Mouse (Mus musculus): Measurements from ENCODE around the gene Smim5.

The Smim5 gene

DNA sequence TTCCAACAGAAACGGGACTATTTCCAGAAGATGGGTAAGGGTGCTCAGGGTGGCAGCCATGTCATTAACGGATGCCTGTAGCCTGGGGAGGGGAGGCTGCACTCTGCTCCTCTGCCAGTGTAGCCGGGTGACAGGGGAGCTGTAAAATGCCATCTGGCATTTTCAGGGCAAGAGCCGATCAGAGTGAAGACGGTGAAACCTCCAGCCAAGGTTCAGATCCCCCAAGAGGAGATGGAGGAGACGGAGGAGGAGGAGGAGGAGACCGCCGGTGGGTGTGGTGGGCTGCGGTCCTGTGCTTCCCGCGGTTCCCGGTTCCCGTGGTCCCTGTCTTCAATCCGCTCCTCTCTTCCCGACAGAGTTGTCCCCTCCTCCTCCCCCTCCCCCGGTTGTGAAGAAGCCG is 16.5 kb upstream of the Smim5 start:
- Histone ChIP-seq H3K27me3 (ENCODE audit: control insufficient read depth, insufficient read depth, low read length, poor library complexity, severe bottlenecking) (no peaks in the 10 kb centered on the region), H3K36me3 (ENCODE audit: control insufficient read depth, insufficient read depth, low read length, poor library complexity, severe bottlenecking) (no peaks in the 10 kb centered on the region)
- no peak for DNase-seq (ENCODE audit: low read depth, low spot score)

DNA sequence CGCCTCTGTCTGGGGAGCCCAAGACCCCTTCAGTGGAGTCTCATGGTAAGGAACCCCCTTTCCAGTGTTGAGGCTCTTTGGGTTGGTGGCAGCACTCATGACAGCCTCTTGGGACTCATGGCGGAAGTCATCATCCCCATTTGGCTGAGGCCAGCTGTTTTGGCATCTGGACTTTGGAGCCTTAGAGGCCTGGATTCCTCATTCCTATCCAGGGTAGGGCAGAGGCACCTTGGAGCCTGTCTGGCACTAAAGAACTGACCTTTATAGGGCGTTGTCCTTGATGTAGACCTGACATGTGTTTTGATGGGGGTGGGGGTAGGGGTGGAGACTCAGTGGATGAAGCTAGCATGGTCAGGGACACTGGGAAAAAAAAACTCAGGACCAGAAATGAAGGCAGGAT is 15.4 kb upstream of the Smim5 start:
- no peak for DNase-seq (ENCODE audit: low read depth, low spot score)
- Histone ChIP-seq H3K27me3 (ENCODE audit: control insufficient read depth, insufficient read depth, low read length, poor library complexity, severe bottlenecking) (no peaks in the 10 kb centered on the region), H3K36me3 (ENCODE audit: control insufficient read depth, insufficient read depth, low read length, poor library complexity, severe bottlenecking) (no peaks in the 10 kb centered on the region)

DNA sequence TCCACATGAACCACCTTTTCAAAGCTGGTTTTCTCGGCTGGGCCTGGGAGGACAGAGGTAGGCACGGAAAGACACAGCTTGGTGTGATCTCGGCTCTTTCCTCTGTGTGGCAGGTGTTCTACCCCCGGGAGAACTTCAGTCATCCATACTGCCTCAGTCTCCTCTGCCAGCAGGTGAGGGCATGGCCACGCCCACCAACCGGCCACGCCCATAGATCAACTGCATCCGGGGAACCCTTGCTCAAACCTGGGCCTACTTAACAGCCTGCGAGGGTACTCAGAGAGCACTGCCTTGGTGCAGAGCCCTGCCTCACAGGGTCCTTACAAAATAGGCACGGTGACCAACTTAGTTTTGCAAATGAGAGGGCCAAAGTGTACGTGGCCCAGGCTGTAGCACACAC is 14.5 kb upstream of the Smim5 start:
- DNase-seq (ENCODE audit: low read depth, low spot score): no peak
- H3K27me3 ChIP-seq (ENCODE audit: control insufficient read depth, insufficient read depth, low read length, poor library complexity, severe bottlenecking): no peaks in the 10 kb centered on the region
- no peaks in the 10 kb centered on the region for H3K36me3 ChIP-seq (ENCODE audit: control insufficient read depth, insufficient read depth, low read length, poor library complexity, severe bottlenecking)

DNA sequence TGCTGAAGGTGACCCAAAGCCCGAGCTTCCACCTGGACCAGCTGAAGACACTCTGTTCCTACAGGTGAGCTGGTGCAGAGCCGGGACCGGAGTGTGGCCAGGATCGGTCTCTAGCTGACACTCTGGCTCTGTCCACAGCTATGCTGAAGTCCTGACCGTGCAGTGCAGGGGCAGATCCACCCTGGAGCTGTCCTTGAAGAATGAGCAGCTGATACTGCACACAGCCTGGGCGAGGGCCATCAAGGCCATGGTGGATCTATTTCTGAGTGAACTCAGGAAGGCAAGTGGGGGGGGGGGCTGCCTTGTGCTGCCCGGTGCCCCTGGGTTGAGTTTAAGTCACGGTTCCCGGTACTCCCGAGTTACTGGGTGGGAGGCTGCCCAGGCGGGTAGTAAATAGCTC is 13.3 kb upstream of the Smim5 start:
- H3K27me3 ChIP-seq (ENCODE audit: control insufficient read depth, insufficient read depth, low read length, poor library complexity, severe bottlenecking): no peaks in the 10 kb centered on the region

DNA sequence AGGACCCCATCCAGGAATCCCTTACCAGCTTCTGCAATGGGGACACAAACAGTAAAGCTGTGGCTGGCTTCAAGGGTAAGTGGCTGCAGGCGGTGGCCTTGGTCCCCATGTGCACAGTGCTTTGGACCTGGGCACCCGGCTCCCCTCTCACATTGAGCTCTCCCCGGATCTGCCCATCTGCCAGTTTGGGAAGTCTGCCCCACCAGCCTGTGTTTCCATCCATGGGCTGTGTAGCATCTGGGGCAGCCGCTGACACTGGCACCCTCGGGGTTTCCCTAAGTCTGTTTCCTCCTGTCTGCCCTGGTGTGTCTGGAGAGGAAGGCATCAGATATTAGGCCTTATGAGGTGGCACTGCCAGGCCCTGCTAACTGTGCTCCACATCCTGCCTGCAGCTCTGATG is 11.7 kb upstream of the Smim5 start:
- Histone ChIP-seq H3K36me3 (ENCODE audit: control insufficient read depth, insufficient read depth, low read length, poor library complexity, severe bottlenecking) (no peaks in the 10 kb centered on the region; the same call in 1 of the 2 replicates), H3K27me3 (ENCODE audit: control insufficient read depth, insufficient read depth, low read length, poor library complexity, severe bottlenecking) (no peaks in the 10 kb centered on the region)
- DNase-seq (ENCODE audit: low read depth, low spot score): no peak

More for the DNA sequence above, 13.3 kb upstream of the Smim5 start:
- H3K36me3 ChIP-seq (ENCODE audit: control insufficient read depth, insufficient read depth, low read length, poor library complexity, severe bottlenecking): no peaks in the 10 kb centered on the region
- no peak for DNase-seq (ENCODE audit: low read depth, low spot score)

DNA sequence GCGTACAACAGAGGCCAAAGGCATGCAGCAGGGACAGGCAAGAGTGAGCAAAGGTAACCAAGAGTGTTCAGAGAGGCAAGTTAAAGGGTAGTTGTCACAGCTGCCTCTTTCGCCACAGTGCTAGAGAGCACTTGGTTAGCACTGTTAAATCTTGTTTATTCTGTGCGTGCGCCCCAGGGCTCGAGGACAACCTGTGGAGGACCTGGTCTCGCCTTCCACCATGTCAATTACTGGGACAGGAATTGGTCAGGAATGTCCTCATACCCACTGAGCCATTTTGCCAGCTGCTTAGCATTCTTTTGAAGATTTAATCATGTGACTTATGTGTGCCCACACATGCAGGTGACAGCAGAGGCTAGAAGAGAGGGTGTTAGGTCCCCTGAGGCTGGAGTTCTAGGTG is 10.6 kb upstream of the Smim5 start:
- no peak for DNase-seq (ENCODE audit: low read depth, low spot score)
- Histone ChIP-seq H3K27me3 (ENCODE audit: control insufficient read depth, insufficient read depth, low read length, poor library complexity, severe bottlenecking) (no peaks in the 10 kb centered on the region), H3K36me3 (ENCODE audit: control insufficient read depth, insufficient read depth, low read length, poor library complexity, severe bottlenecking) (peaks cover 3% of the 10 kb centered on the region)

DNA sequence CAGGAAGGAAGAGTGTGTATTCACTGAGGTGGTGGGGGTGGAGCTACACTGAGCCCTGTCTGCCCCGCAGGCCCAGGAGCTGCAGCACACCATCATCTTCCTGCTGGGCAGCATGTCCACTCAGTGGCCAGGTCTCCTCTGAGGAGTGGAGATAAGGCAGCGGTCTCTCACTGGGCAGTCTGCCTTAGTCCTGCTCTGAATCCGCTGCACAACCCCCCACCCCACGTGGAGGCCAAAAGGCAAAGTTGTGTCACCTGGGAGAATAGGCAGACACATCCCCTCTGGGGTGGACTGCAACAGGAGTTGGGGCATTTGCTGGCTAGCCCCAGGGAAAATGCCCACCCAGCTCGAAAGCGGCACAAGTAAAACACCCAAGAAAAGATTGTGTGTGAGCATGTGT is 7.6 kb upstream of the Smim5 start:
- H3K27me3 ChIP-seq (ENCODE audit: control insufficient read depth, insufficient read depth, low read length, poor library complexity, severe bottlenecking): no peaks in the 10 kb centered on the region
- DNase-seq (ENCODE audit: low read depth, low spot score): no peak
- peaks cover 5% of the 10 kb centered on the region for H3K36me3 ChIP-seq (ENCODE audit: control insufficient read depth, insufficient read depth, low read length, poor library complexity, severe bottlenecking)

DNA sequence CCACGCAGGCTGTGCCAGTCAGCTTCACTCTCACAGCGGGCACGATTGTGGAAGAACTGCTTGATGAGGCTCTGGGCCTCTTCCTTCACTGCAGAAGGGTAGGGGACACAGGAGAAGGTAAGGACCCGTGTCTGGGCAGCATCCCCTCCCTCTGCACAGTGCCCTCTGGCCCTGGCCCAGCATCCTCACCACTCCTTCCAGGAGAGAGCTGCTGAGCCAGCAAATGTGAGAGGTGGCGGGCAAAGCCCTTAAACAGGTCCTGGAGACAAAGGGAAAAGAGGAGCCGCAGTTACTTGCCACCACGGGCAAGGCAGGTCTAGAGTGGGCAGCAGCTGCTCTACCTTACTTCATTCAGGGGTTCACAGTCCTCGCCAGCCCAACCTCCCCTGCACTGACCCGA is 6.7 kb upstream of the Smim5 start:
- DNase-seq (ENCODE audit: low read depth, low spot score): no peak
- peaks cover 5% of the 10 kb centered on the region for H3K36me3 ChIP-seq (ENCODE audit: control insufficient read depth, insufficient read depth, low read length, poor library complexity, severe bottlenecking)

DNA sequence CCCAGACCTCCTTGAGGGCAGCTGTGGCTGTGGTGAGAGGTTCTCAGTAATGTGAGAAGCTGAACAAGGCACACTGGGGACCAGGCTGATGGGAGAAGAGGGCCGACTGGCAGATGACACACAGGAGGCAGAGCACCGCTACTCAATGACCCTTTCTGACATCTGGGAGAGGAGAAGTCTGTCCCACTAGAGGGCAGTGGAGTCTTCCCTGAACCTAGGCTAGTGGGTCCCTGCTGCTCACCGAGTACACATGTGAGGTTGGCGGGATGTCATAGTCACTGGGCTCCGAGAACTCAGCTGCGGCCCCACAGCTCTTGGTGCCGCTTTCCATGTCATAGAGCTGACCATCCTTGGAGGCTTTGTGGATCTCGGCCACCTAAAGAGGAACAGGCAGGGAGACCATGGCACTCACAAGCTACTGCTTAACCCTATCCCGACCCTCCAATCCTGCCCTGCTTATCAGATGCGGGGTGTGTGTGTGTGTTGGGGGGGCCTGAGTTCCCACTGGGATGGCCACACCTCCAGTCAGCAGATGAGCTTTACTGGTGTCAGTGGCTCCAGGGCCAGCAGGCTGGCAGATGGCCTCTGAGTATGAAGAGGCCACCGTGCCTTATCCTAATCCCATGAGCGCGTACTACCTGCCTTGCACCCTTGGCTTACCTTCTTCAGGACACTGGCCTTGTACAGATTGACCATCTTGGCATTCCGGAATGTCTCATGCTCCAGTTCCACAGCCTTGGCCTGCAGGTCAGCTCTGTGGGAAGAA is 4.8 kb upstream of the Smim5 start:
- Histone ChIP-seq H3K27me3 (ENCODE audit: control insufficient read depth, insufficient read depth, low read length, poor library complexity, severe bottlenecking) (no peaks in the 10 kb centered on the region), H3K36me3 (ENCODE audit: control insufficient read depth, insufficient read depth, low read length, poor library complexity, severe bottlenecking) (peaks cover 5% of the 10 kb centered on the region)
- peak; percentile 33 for DNase-seq (ENCODE audit: low read depth, low spot score)

More for the DNA sequence above, 6.7 kb upstream of the Smim5 start:
- H3K27me3 ChIP-seq (ENCODE audit: control insufficient read depth, insufficient read depth, low read length, poor library complexity, severe bottlenecking): no peaks in the 10 kb centered on the region

DNA sequence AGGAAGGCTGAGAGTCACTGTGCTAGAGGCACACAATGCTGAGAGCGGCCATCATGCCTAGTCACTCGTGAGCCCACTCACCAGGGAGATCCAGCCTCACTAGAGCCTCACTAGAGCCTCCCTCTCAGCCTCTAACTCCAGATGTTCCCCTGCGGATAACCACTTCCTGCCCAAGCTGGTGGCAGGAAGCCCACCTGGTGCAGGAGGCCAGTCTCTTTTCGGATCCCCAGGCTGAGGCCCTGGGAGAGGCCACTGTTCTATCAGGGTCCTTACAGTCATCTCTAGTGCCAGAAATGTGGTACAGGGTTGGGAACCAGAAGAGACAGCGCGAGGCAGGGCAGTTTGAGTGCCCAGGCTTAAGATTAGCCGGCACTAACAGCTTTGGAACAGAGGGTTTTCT is 1.3 kb upstream of the Smim5 start:
- no peaks in the 10 kb centered on the region for H3K27me3 ChIP-seq (ENCODE audit: control insufficient read depth, insufficient read depth, low read length, poor library complexity, severe bottlenecking)
- peak; percentile 34 for DNase-seq (ENCODE audit: low read depth, low spot score)

DNA sequence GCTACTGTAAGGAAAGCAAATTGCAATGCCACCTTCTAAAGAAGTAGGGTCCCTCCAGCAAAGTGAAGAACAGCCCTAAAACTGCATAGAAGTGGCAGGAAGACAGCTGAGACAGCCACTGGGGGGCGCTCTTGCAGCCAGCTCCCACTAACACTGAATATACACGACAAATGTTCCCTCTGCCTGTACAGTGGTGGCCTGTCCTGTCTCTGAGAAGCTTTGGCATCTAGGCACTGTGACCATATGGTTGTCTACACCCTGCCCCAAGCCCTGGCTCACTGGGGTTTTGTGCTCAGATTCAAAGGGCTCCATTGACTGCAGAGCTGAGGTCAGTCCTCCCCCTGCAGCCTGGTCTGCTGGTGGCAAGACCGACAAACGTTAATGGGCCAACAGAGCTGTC is 880 bp upstream of the Smim5 start:
- DNase-seq (ENCODE audit: low read depth, low spot score): peak; percentile 75
- no peaks in the 10 kb centered on the region for H3K27me3 ChIP-seq (ENCODE audit: control insufficient read depth, insufficient read depth, low read length, poor library complexity, severe bottlenecking)
- peaks cover 7% of the 10 kb centered on the region for H3K36me3 ChIP-seq (ENCODE audit: control insufficient read depth, insufficient read depth, low read length, poor library complexity, severe bottlenecking)

More for the DNA sequence above, 1.3 kb upstream of the Smim5 start:
- H3K36me3 ChIP-seq (ENCODE audit: control insufficient read depth, insufficient read depth, low read length, poor library complexity, severe bottlenecking): peaks cover 7% of the 10 kb centered on the region

DNA sequence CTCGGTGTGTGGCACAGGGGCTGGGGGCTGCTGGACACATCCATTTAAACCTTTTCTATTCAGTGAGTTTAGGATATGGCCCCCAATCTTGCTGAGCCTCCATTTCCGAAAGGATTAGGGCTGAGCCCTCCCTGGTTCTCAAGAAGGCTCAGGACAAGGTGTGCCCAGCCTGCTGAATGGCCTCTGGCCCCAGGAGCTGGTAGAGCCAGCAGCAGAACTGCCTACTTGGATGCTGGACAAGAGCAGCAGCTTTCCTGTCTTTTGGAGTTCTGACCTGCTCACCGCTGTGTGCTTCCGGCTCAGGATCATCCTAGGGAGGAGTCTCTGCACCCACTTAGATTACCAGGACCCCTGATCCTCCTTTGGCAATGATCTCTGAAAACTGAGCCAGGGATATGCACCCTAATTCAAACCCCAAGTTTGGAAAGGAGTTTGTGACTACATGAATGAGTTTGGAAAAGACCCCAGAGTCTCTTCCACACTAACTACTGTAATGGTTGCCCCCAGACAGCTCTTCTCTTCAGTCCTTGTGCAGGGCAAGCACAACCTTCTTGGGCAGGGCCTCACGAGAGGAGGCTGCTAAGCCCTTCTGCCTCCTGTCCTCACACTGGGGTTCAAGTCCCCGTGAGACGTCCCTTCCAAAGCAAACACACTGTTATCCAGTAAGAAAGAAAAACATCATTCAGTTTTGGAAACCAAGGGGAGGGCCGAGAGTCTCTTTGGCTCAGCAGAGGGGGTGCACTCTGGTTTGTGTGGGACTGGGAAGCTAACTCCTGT is 983 bp downstream of the Smim5 start:
- no peak for DNase-seq (ENCODE audit: low read depth, low spot score)
- no peaks in the 10 kb centered on the region for H3K27me3 ChIP-seq (ENCODE audit: control insufficient read depth, insufficient read depth, low read length, poor library complexity, severe bottlenecking)

DNA sequence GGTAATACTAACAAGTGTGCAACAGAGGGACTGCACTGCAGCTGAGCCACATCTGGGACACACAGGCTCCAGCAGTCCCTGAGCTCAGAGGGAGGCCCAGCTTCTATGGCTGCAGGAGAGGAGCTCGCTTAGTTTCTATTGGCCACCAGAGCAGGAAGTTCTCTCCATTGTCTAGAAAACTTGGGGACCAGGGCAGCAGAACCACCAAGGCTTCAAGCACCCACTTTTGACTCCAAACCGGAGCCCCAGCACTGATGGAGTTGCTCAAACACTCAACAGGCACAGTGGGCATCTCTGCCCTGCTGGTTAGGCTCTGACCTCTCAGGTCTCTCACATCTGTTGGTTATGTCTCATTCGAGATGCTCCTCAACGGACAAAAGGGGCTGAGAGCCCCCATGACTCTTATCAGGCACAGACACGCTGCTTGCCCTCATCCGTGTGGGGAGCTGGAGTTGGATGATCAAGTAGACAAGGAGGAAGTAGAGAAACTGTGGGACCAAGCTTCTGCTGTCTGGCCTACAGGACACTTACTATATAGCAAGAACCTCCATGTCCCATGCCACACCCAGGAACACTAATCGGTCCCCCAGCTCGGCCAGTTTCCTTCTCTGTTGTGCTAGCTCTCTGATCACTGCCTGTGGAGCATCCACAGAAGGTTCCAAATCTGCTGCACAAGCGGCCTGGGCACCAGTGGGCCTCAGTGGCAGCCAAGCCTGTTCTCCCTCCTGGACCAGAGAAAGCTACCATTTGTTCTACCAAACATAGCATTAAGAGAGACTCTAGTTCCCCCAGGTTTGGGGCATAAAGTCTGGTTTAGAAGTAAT is 1.8 kb downstream of the Smim5 start:
- DNase-seq (ENCODE audit: low read depth, low spot score): no peak
- Histone ChIP-seq H3K27me3 (ENCODE audit: control insufficient read depth, insufficient read depth, low read length, poor library complexity, severe bottlenecking) (no peaks in the 10 kb centered on the region), H3K36me3 (ENCODE audit: control insufficient read depth, insufficient read depth, low read length, poor library complexity, severe bottlenecking) (peaks cover 2% of the 10 kb centered on the region; the same call in 1 of the 2 replicates)

More for the DNA sequence above, 983 bp downstream of the Smim5 start:
- peaks cover 2% of the 10 kb centered on the region for H3K36me3 ChIP-seq (ENCODE audit: control insufficient read depth, insufficient read depth, low read length, poor library complexity, severe bottlenecking)

DNA sequence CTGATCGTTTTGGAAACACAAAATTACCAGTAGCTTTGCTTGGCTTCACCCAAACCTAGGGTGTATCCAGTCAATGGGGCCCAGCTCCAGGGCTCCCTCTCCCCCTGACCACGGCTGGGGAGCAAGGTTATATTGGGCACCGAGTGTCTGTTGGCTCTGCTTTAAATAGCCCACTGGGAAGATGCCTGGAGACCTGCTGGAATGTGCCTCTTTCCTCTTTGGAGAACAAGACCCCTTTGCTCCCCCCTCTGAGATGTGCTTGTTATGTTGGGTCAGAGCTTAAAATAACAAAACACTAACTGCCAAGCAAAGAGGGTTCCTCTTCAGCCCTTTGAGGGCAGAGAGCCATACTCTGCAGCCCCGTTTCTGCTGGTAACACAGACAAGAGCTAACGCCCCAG is 2.4 kb downstream of the Smim5 start:
- Histone ChIP-seq H3K36me3 (ENCODE audit: control insufficient read depth, insufficient read depth, low read length, poor library complexity, severe bottlenecking) (peaks cover 2% of the 10 kb centered on the region; the same call in 1 of the 2 replicates), H3K27me3 (ENCODE audit: control insufficient read depth, insufficient read depth, low read length, poor library complexity, severe bottlenecking) (no peaks in the 10 kb centered on the region)
- no peak for DNase-seq (ENCODE audit: low read depth, low spot score)

DNA sequence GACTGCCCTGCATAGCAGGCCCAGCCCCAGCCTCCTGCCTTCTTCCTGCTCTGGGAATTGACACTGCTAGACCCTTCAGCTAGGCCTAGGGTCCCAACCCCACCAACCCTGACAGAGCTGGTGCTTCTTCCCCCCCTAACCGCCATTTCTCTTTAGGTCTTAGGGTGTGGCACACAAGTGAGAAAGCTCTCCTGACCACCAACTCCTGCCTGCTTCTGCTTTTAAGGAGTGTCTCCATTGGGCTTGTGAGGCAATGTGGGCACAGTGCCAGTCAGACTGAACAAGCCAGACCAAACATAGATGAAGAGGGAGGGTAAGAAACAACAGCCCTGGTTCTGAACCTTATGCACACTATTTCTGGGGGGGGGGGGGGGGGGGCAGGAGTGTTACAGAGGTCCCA is 3.1 kb downstream of the Smim5 start:
- peak; percentile 62 for DNase-seq (ENCODE audit: low read depth, low spot score)
- H3K36me3 ChIP-seq (ENCODE audit: control insufficient read depth, insufficient read depth, low read length, poor library complexity, severe bottlenecking): peaks cover 2% of the 10 kb centered on the region; the same call in 1 of the 2 replicates
- H3K27me3 ChIP-seq (ENCODE audit: control insufficient read depth, insufficient read depth, low read length, poor library complexity, severe bottlenecking): no peaks in the 10 kb centered on the region

Measured in splenic B cell, adult 2 months (primary cell).